Comparison of ENCODE assay signal across 25 mouse cellular contexts in the genomic region with DNA sequence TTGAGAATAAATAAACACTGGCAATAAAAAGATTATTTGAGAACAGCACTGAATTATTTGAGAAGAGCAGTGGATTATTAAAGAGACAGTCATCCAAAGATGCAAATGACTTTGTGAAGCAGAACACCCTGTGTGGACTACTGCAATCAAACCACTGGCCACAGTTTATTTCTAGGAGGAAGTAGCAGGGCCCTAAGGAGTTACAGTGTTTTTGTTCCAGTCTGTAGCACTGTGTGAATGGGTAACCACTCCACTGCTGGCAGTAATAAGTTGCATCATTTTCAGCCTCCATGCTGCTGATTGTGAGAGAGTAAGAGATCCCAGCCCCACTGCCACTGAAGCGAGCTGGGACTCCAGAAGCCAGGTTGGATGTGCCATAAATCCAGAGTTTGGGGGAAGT.
DNase-seq lines count a peak whose midpoint lies in the region; ATAC-seq and TF ChIP-seq lines count a peak whose summit lies in the region.
"Had no signal": no experiment of that assay in that cellular context is flagged by ENCODE, and none has a peak within 500 bp of the region (broad histone marks: within the 10 kb centered on the region; RNA-seq: fewer than 3 reads in every experiment).

No protein-coding gene starts in this region.

- no peak overlapping the region for H3K4me2 ChIP-seq in CH12.LX (ENCODE audit: insufficient read depth, low read depth, poor library complexity, severe bottlenecking)
- H3K4me2 ChIP-seq in liver, embryonic 12.5 days: no peak overlapping the region
- H3K4me2 ChIP-seq in forebrain, embryonic 12.5 days: no peak overlapping the region
- H3K4me2 ChIP-seq: embryonic facial prominence, embryonic 12.5 days; embryonic facial prominence, embryonic 15.5 days; forebrain, embryonic 15.5 days; heart, embryonic 13.5 days; hindbrain, embryonic 14.5 days had no signal

- no peaks in the 10 kb centered on the region for H3K9me3 ChIP-seq in CH12.LX (replicated peaks; ENCODE audit: low read length)
- no peaks in the 10 kb centered on the region for H3K9me3 ChIP-seq in liver, embryonic 12.5 days (replicated peaks)
- H3K9me3 ChIP-seq in forebrain, embryonic 12.5 days: no peaks in the 10 kb centered on the region
- H3K9me3 ChIP-seq: embryonic facial prominence, embryonic 12.5 days; embryonic facial prominence, embryonic 15.5 days; forebrain, embryonic 15.5 days; G1E; heart, embryonic 10.5 days; heart, embryonic 13.5 days had no signal

- H3K4me3 ChIP-seq in spleen, adult 2 months (ENCODE audit: extremely low read depth, insufficient read depth, insufficient read length): peak overlapping the region; percentile 47; the same call in 1 of the 2 replicates
- no peak overlapping the region for H3K4me3 ChIP-seq in CH12.LX (replicated peaks in 1 of 3; ENCODE audit: low read depth in 2 of 3, low read length in 2 of 3, poor library complexity in 1 of 3)
- no peak overlapping the region for H3K4me3 ChIP-seq in liver, embryonic 12.5 days
- H3K4me3 ChIP-seq in forebrain, embryonic 12.5 days (replicated peaks): no peak overlapping the region
- H3K4me3 ChIP-seq: embryonic facial prominence, embryonic 12.5 days; embryonic facial prominence, embryonic 15.5 days; forebrain, embryonic 15.5 days; heart, adult 2 months; heart, embryonic 10.5 days; heart, embryonic 13.5 days had no signal

- 30% methylated on average over 1 of the region's 1 CpGs for WGBS in spleen, adult 2 months
- WGBS in liver, embryonic 12.5 days (ENCODE audit: insufficient replicate concordance): 42% methylated on average over 1 of the region's 1 CpGs
- 81% methylated on average over 1 of the region's 1 CpGs for WGBS in forebrain, embryonic 12.5 days

- peak; percentile 77; the same call in 1 of the 2 replicates for ATAC-seq in neutrophil, adult 5-6 weeks (ENCODE audit: extremely low read depth, insufficient number of reproducible peaks, low FRiP score, poor library complexity, severe bottlenecking)
- ATAC-seq in liver, embryonic 12.5 days: no peak
- ATAC-seq in forebrain, embryonic 12.5 days (ENCODE audit: low FRiP score): no peak
- ATAC-seq: forebrain, embryonic 15.5 days; hindbrain, postnatal 0 days; Patski had no signal

- no peak for TF ChIP-seq RAD21 in CH12.LX (IDR thresholded peaks at IDR 0.05; ENCODE audit: low read depth, low read length)

- H3K4me1 ChIP-seq in spleen, adult 2 months (ENCODE audit: control insufficient read depth, insufficient read depth, insufficient read length): no peaks in the 10 kb centered on the region
- no peaks in the 10 kb centered on the region for H3K4me1 ChIP-seq in CH12.LX (ENCODE audit: control insufficient read depth in 1 of 2, insufficient read depth in 2 of 2)
- H3K4me1 ChIP-seq in liver, embryonic 12.5 days: no peaks in the 10 kb centered on the region
- no peaks in the 10 kb centered on the region for H3K4me1 ChIP-seq in forebrain, embryonic 12.5 days
- H3K4me1 ChIP-seq: embryonic facial prominence, embryonic 12.5 days; embryonic facial prominence, embryonic 15.5 days; forebrain, embryonic 15.5 days; heart, embryonic 10.5 days; heart, embryonic 13.5 days had no signal

- no peaks in the 10 kb centered on the region for H3K36me3 ChIP-seq in spleen, adult 2 months (ENCODE audit: control insufficient read depth, insufficient read depth, low read length)
- no peaks in the 10 kb centered on the region for H3K36me3 ChIP-seq in CH12.LX (replicated peaks in 1 of 2; ENCODE audit: control insufficient read depth in 1 of 2, insufficient read depth in 1 of 2, low read length in 1 of 2)
- no peaks in the 10 kb centered on the region for H3K36me3 ChIP-seq in liver, embryonic 12.5 days
- H3K36me3 ChIP-seq in forebrain, embryonic 12.5 days (replicated peaks): no peaks in the 10 kb centered on the region
- H3K36me3 ChIP-seq: embryonic facial prominence, embryonic 12.5 days; embryonic facial prominence, embryonic 15.5 days; forebrain, embryonic 15.5 days; G1E; heart, embryonic 10.5 days; heart, embryonic 13.5 days had no signal

- peak overlapping the region; percentile 91 for H3K27ac ChIP-seq in spleen, adult 2 months (ENCODE audit: insufficient read depth, low read length)
- no peak overlapping the region for H3K27ac ChIP-seq in CH12.LX (ENCODE audit: insufficient read depth, low read depth)
- H3K27ac ChIP-seq in liver, embryonic 12.5 days: no peak overlapping the region
- H3K27ac ChIP-seq in forebrain, embryonic 12.5 days: no peak overlapping the region
- H3K27ac ChIP-seq: embryonic facial prominence, embryonic 12.5 days; embryonic facial prominence, embryonic 15.5 days; forebrain, embryonic 15.5 days; heart, adult 2 months; heart, embryonic 10.5 days; heart, embryonic 13.5 days; hindbrain, embryonic 14.5 days; hindbrain, postnatal 0 days had no signal

- dilution Hi-C loops in CH12.LX (cut with MboI; ENCODE audit: extremely low pct_ligation_motif_present, extremely low pct_unique_long_range_greater_than_20kb, low sequenced_read_pairs): no loop called here

- in situ Hi-C loops in CH12.LX (cut with MboI; ENCODE audit: low pct_ligation_motif_present, low pct_unique_long_range_greater_than_20kb, low sequenced_read_pairs): no loop called here

- no peak for TF ChIP-seq POLR2A in spleen, adult 2 months (IDR thresholded peaks at IDR 0.05; ENCODE audit: low read depth, low read length)
- TF ChIP-seq POLR2A in CH12.LX (IDR thresholded peaks at IDR 0.05; ENCODE audit: low read depth, low read length): no peak

- no peak overlapping the region for H3K9ac ChIP-seq in CH12.LX (ENCODE audit: insufficient read depth, low read depth)
- H3K9ac ChIP-seq in liver, embryonic 12.5 days: no peak overlapping the region
- no peak overlapping the region for H3K9ac ChIP-seq in forebrain, embryonic 12.5 days
- H3K9ac ChIP-seq: embryonic facial prominence, embryonic 12.5 days; embryonic facial prominence, embryonic 15.5 days; forebrain, embryonic 15.5 days; heart, embryonic 13.5 days; hindbrain, embryonic 14.5 days had no signal

- TF ChIP-seq EP300 in CH12.LX (IDR thresholded peaks at IDR 0.05; ENCODE audit: low read length): no peak

- H3K79me2 ChIP-seq in CH12.LX (replicated peaks; ENCODE audit: control insufficient read depth, extremely low read depth, insufficient read depth, poor library complexity, severe bottlenecking): no peaks in the 10 kb centered on the region

- DNase-seq in spleen, adult 2 months (ENCODE audit: low read depth in 1 of 2, low spot score in 2 of 2): peak; percentile 19 to 22
- no peak for DNase-seq in spleen, postnatal 4 days (ENCODE audit: low spot score in 2 of 2)
- DNase-seq in CH12.LX (ENCODE audit: extremely low read depth): peak; percentile 19
- DNase-seq: adrenal gland, postnatal 10 days; adrenal gland, postnatal 36 days; cerebellum, adult 11 months; cerebellum, adult 2 months; cerebellum, adult 9-11 months; cerebellum, postnatal 25 days; gastrocnemius, postnatal 25 days; heart, adult 2 months; heart, postnatal 14 days; heart, postnatal 4 days had no signal

- no peaks in the 10 kb centered on the region for H3K27me3 ChIP-seq in spleen, adult 2 months (ENCODE audit: control insufficient read depth, insufficient read depth, low read length)
- H3K27me3 ChIP-seq in CH12.LX (replicated peaks): no peaks in the 10 kb centered on the region
- H3K27me3 ChIP-seq in liver, embryonic 12.5 days (replicated peaks): no peaks in the 10 kb centered on the region
- no peaks in the 10 kb centered on the region for H3K27me3 ChIP-seq in forebrain, embryonic 12.5 days
- H3K27me3 ChIP-seq: embryonic facial prominence, embryonic 12.5 days; embryonic facial prominence, embryonic 15.5 days; forebrain, embryonic 15.5 days; heart, embryonic 13.5 days; Patski had no signal

- TF ChIP-seq CTCF in spleen, adult 2 months (IDR thresholded peaks at IDR 0.05; ENCODE audit: extremely low read depth, insufficient read depth, insufficient read length, insufficient replicate concordance): no peak
- no peak for TF ChIP-seq CTCF in CH12.LX (conservative IDR thresholded peaks at IDR 0.05 in 1 of 2, IDR thresholded peaks at IDR 0.05 in 1 of 2; ENCODE audit: low read depth in 2 of 2, low read length in 2 of 2)

TF ChIP-seq in CH12.LX, 34 proteins besides CTCF, POLR2A, EP300 and RAD21:
- no peak for TF ChIP-seq ZC3H11A (IDR thresholded peaks at IDR 0.05; ENCODE audit: low read depth, low read length)
- no peak for TF ChIP-seq KAT2A (IDR thresholded peaks at IDR 0.05; ENCODE audit: insufficient replicate concordance, low read length)
- TF ChIP-seq RCOR1 (conservative IDR thresholded peaks at IDR 0.05; ENCODE audit: low read depth, low read length): no peak
- TF ChIP-seq ETS1 (conservative IDR thresholded peaks at IDR 0.05; ENCODE audit: low read depth, low read length): no peak
- TF ChIP-seq TCF12 (IDR thresholded peaks at IDR 0.05; ENCODE audit: low read depth, low read length): no peak
- TF ChIP-seq E2F4 (IDR thresholded peaks at IDR 0.05; ENCODE audit: insufficient replicate concordance, low read depth, low read length): no peak
- TF ChIP-seq MYC (IDR thresholded peaks at IDR 0.05; ENCODE audit: low read depth, low read length): no peak
- TF ChIP-seq USF1 (IDR thresholded peaks at IDR 0.05; ENCODE audit: low read depth, low read length): no peak
- no peak for TF ChIP-seq NELFE (IDR thresholded peaks at IDR 0.05; ENCODE audit: low read depth, low read length)
- no peak for TF ChIP-seq USF2 (conservative IDR thresholded peaks at IDR 0.05; ENCODE audit: low read depth, low read length)
- TF ChIP-seq PAX5 (IDR thresholded peaks at IDR 0.05; ENCODE audit: low read length): no peak
- TF ChIP-seq SMC3 (IDR thresholded peaks at IDR 0.05; ENCODE audit: low read depth, low read length): no peak

Comparison
In these comparisons a context has a peak if more than half of its experiments do, and no peak if none do; other contexts are left out.
1. DNase-seq: peak in spleen, adult 2 months (2 of 2) and CH12.LX (single experiment); none in spleen, postnatal 4 days (0 of 2).